Mouse (Mus musculus) layer of hippocampus, adult 2 months (tissue): Measurements from ENCODE around the gene Sash1. TPM values are rescaled to one million over a fixed set of nuclear protein-coding genes. Genes with fewer than 3 reads are reported as not detected.
A peak's percentile ranks its signal among the peaks of the same experiment; 100 is the strongest.

Source experiments
- DNase-seq, 2 experiments: peaks; one replicate each; pipeline ENCODE4 v3.0.0; 2022; ENCODE audit warnings: low spot score in 2 of 2
- H3K27ac ChIP-seq: fragments of 200-600 bp; 2 replicates; pipeline ENCODE4 v1.8.1; 2022
- H3K4me3 ChIP-seq: fragments of 200-600 bp; 2 replicates; pipeline ENCODE4 v1.8.1; 2022; ENCODE audit warnings: mild to moderate bottlenecking
- CTCF ChIP-seq: fragments of 200-600 bp; conservative IDR thresholded peaks from 2 replicates; pipeline ENCODE4 v1.8.1; 2022; ENCODE audit warnings: antibody characterized with exemption, mild to moderate bottlenecking, moderate library complexity
- total RNA-seq, 2 experiments: library from RNA; stranded (reverse); gene quantifications; 2 replicates each; pipeline ENCODE4 v1.2.3; 2021

Sash1 gene
- total RNA-seq, 2 experiments from 2014 or later, result 75.7 to 86.0 TPM

GRCm38 (mm10) chr10:8813984-8814578 lies 71.8 kb downstream of the Sash1 start:
- Histone ChIP-seq H3K27ac (no peak overlapping the region), H3K4me3 (no peak overlapping the region)
- no peak for DNase-seq
- no peak for TF ChIP-seq CTCF

- H3K4me3 ChIP-seq, result no peak overlapping the region
- no peak overlapping the region for H3K27ac ChIP-seq
- DNase-seq, result no peak
- TF ChIP-seq CTCF, result no peak
These were observed 72.6 kb downstream of the Sash1 start for GRCm38 (mm10) chr10:8813259-8813658.

- Histone ChIP-seq H3K27ac (no peak overlapping the region), H3K4me3 (no peak overlapping the region)
- no peak for DNase-seq
- TF ChIP-seq CTCF, result no peak
These were observed 73.1 kb downstream of the Sash1 start for GRCm38 (mm10) chr10:8812807-8813206.

- no peak overlapping the region for H3K27ac ChIP-seq
- no peak for TF ChIP-seq CTCF
- DNase-seq, result no peak
- H3K4me3 ChIP-seq, result no peak overlapping the region
These were observed 74.4 kb downstream of the Sash1 start for GRCm38 (mm10) chr10:8811261-8812039.

- H3K27ac ChIP-seq, result no peak overlapping the region
- DNase-seq, result no peak
- TF ChIP-seq CTCF, result no peak
- H3K4me3 ChIP-seq, result no peak overlapping the region
These were observed 75.4 kb downstream of the Sash1 start for GRCm38 (mm10) chr10:8810496-8810895.

- Histone ChIP-seq H3K4me3 (no peak overlapping the region), H3K27ac (no peak overlapping the region)
- no peak for DNase-seq
- no peak for TF ChIP-seq CTCF
These were observed 77.5 kb downstream of the Sash1 start for GRCm38 (mm10) chr10:8808383-8808782.

- no peak for TF ChIP-seq CTCF
- no peak overlapping the region for H3K27ac ChIP-seq
- no peak overlapping the region for H3K4me3 ChIP-seq
- no peak for DNase-seq
These were observed 78.3 kb downstream of the Sash1 start for GRCm38 (mm10) chr10:8807581-8807980.

GRCm38 (mm10) chr10:8805402-8805801 lies 80.5 kb downstream of the Sash1 start:
- TF ChIP-seq CTCF, result no peak
- H3K4me3 ChIP-seq, result no peak overlapping the region
- no peak for DNase-seq
- H3K27ac ChIP-seq, result peak overlapping the region; percentile 90; the same call in 1 of the 2 replicates

GRCm38 (mm10) chr10:8804292-8804691 lies 81.6 kb downstream of the Sash1 start:
- peak; percentile 54 to 62 for DNase-seq
- Histone ChIP-seq H3K27ac (peak overlapping the region; percentile 90), H3K4me3 (no peak overlapping the region)
- TF ChIP-seq CTCF, result no peak

GRCm38 (mm10) chr10:8801719-8802347 lies 84.0 kb downstream of the Sash1 start:
- Histone ChIP-seq H3K4me3 (peak overlapping the region; percentile 48; the same call in 1 of the 2 replicates), H3K27ac (peak overlapping the region; percentile 90)
- DNase-seq, result no peak
- TF ChIP-seq CTCF, result no peak

GRCm38 (mm10) chr10:8801139-8801613 lies 84.7 kb downstream of the Sash1 start:
- H3K4me3 ChIP-seq, result peak overlapping the region; percentile 48
- DNase-seq, result peak; percentile 56 to 82
- peak; percentile 61 for TF ChIP-seq CTCF
- peak overlapping the region; percentile 90 for H3K27ac ChIP-seq

- Histone ChIP-seq H3K27ac (no peak overlapping the region), H3K4me3 (no peak overlapping the region)
- no peak for TF ChIP-seq CTCF
- no peak for DNase-seq
These were observed 88.0 kb downstream of the Sash1 start for GRCm38 (mm10) chr10:8797826-8798225.

GRCm38 (mm10) chr10:8795336-8795735 lies 90.5 kb downstream of the Sash1 start:
- peak; percentile 96 for TF ChIP-seq CTCF
- no peak overlapping the region for H3K4me3 ChIP-seq
- peak; percentile 55 to 78 for DNase-seq
- H3K27ac ChIP-seq, result no peak overlapping the region
